Mouse (Mus musculus) neural tube, embryonic 10.5 days (tissue): Measurements from ENCODE around the gene Magi2.
"Not testable (repeated sequence)": the region's sequence is repeated elsewhere in the genome, so short reads cannot be mapped to it uniquely, and the experiment has no call there.

Source experiments
- DNase-seq: peaks from one replicate; pipeline ENCODE4 v3.0.0-alpha.2; 2017; ENCODE audit warnings: low spot score; ENCODE audit errors: extremely low spot score

The Magi2 gene

DNA sequence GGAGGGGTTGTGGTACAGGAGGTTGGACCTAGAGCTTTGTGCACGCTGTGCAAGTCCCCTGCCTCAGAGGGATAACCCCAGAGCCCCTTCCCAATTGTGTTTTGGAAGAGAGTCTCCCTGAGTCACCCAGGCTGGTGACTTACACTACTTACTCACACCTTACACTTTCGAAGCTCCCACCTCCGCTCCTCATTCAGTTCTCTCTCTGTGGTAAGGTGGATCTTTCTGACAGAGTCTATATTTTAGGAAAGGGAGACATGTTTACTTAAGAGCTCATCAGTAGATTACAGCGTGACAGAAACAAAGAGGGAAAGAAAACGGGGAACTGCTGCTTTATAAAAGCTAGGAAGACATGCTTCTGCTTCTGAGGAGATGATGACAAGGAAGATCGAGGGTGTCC is 1457.3 kb downstream of the Magi2 start:
- DNase-seq = no peak

DNA sequence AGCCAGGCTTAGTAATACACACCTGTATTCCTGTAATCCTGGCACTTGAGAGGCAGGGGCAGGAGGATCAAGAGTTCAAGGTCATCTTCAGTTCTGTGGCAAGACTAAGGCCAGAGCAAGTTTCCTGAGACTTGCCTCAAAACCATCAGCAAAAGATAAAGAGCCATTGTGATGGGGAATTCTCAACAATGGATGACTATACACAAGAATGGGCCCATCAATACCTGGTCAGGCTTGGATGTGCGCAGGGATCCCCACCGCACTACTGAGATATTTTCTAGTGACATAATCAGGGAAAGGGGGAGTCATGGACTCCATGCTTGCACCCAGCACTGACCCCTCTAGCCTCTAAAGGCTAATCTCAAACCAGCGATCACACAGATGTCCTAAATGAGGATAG is 1465.4 kb downstream of the Magi2 start:
- DNase-seq = no peak

DNA sequence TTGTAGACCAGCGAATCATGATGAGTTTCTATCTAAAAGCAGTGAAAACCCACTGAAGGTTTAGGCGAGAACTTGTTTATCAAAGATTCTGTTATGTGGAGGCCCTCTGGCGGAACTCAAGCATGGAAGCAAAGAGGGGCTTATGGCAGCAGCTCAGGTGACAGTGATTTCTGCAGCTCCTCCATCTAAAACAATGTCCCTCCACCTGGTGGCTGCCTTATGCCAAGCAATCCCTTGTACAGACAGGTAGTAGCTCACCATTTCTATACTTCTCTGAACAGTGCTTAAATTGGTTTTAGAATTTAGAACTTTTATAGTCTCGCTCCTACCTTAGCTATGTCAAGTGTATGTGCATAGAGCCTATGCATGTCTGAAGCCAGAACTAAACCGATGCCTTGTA is 1472.3 kb downstream of the Magi2 start:
- no peak for DNase-seq

DNA sequence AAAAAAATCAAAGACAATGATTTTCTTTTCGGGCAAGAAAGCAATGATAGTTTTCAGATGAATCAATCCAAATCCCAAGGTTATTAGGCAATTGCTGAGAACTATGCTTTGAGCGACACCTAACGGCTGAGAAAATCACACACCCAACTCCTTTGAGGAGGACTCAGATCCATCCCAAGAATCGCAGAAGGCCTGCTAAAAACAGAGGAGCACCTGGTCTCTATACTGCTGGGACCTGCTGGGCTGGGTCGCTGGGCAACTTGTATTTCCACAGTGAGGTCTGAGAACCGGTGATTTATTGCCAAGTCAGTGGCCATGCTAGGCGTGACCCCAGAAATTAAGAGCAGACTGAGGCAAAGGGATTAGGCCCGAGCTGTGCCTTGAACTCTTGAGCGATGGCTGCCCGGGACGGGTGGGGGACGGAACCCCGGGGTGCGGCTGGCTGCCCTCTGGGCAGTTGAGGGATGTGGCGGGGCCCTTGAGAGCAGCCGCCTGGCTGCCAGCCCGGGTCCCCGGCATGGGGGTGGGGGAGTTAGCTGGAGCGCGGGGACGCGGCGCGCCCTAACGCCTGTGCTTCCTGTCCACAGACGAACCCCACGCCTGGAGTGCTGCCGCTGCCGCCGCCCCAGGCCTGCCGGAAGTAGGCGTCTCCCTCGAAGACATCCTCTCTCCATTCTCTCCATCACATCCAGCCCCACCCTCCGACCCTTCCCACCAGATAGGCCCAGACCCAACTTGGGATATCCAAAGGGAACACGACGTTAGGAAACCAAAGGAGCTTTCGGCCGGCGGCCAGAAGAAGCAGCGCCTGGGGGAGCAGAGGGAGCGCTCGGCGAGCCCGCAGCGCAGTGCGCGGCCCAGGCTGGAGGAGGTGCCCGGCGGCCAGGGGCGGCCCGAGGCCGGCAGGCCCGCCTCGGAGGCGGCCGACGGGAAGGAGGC is 1474.9 kb downstream of the Magi2 start:
- DNase-seq = peak; percentile 90

DNA sequence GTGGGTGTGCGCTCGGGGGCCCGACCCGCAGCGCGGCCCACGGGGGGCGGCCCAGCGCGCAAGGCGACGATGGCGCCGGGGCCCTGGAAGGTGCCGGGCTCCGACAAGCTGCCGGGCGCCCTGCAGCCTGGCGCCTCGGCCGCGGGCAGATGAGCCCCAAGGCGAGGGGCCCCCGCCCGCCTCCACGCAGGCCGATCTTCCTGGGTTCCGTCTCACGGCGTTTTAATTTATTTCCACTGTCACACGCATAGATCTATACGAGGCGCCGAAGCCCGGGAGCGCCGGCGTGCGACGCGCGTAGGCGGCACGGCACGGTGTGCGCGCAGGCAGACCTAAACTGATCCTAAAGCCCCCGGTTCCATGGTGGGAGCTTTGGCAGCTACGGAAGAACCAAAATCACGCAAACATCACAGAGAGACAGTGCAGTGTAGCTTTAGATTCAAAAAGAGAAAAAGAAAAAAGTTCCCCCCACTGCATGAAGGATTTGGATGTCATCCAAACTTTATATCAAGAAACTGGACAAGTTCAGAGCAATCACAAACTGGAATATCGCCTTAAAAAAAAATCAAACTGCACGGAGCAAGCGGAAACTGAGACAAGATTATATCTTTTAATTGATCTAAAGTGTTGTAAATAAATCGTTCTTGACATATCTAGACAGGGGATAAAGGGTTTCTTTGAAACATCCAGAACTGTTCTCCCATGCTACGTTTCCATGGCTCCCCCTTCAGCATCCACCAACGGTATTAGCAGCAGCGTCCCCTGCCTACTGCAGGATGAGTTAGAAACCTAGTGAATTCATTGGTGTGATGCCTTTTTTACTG is 1475.9 kb downstream of the Magi2 start:
- no peak for DNase-seq

DNA sequence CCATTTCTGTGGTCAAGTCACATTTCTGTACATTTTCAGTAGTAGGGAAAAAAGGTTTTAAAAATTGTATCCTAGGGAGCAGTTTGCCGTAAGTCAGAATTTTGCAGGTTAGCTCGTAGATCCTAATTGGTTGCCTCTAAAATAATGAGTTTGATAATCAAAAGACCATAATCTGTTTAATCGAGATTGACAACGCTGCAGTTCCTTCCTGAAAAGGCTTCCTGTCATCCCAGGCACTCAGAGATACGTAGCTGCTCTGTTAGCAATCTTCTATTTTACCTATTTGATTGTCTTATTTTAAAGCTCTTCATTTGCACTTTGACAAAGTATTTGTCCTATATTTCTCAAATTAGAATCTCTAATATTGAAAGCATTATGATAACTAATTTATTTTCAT is 1476.5 kb downstream of the Magi2 start:
- DNase-seq = no peak

DNA sequence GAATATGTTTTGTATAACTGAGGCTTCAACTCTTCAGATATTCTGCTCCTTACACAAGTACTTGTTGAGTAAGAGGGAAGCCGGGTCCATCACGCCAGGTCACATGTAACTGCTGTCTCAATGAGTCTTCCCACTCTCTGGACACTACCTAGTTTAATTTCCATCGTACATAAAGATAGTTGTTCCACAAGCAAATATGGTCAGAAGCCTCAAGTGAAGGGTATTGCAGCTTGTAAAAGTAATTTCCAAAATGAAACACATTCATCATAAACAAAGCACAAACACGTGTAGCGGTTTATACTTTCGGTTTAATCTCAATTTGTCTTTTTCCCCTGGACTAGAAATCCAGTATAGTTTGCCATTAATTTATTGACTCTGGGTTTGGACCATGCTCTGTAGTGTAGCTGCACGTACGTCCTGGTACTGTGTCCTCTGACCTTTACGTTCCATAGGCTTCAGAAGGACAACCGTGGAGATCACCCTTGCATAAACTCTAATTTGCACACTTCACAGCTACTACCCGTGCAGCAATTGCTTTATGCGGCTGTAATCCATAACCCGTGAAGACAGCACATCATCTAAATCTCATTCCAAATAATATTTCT is 1477.2 kb downstream of the Magi2 start:
- no peak for DNase-seq

DNA sequence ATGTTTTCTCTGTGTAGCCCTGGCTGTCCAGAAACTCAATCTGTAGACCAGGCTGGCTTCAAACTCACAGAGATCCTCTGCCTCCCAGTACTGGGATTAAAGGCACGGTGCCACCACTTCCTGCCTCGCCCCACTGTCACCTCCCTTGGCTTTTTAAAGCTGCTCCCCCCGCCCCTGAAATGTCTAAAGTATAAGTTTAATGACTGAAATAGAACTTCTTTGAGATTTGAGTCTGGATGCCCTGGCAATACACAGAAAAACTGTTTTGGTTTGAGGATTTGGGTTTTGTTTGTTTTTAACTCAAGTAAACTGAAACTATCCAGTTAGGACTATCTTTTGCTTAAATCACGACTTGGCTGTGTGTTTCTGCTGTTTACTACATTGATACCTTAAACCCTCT is 1478.0 kb downstream of the Magi2 start:
- no peak for DNase-seq

DNA sequence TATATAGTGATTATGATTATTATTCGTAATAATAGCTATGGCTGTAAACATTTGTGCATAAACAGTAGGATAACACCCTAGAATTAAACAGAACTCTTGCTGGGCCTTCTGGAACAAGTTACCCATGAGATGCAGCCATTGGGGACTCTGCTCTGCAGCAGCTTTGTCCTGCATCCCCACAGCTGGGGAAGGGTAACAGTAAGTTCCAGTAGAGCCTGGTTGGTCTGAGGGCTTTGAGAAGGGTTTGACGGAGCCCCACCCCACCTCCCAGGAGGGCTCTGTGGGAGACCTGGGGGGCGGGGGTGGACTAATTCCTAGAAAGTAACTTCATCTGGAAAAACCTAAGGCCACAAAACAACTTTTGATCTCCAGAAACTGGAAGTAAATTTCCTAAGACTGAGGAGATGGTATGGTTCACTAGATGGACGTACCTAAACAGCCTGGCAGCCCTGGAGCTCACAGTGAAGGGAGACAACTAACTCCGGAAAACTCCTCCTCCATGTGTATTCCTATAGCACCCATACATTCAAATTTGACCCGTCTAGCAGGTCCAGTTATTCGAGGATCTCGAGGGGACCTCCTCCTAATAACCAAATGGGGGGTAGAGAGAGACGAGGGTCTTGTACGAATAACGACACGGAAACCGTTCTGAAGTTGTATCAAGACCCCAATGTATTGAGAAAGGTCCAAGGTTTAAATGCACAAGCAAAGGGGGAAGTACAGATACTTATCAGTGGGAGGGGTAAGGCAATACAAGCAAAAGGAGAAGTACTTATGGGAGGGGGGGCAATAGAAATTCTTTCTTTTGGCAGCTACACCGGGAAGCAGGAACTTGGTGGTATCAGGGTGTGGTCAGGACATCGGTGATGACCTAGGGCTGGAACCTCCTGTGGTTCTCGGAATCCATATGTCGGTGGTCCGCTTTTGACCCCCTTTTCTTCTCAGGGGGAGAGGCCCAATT is 1479.8 kb downstream of the Magi2 start:
- not testable (repeated sequence) for DNase-seq

DNA sequence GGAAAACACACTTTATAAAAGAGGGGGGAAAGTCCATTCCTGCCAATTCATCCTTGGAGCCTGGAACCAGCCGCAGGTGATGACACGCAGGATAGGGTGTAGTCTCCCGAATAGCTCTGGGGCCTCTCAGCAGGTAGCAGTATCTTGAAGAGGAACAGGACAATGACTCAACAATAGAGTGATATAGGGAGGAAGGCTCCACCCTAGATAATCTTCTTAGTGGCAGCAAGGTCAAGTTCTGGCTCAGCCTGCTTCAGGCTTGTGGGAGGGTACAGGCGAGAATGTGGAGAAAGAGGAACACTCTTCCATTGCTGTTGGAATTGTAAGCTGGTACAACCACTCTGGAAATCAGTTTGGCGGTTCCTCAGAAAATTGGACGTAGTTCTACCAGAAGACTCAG is 1484.0 kb downstream of the Magi2 start:
- DNase-seq = not testable (repeated sequence)

DNA sequence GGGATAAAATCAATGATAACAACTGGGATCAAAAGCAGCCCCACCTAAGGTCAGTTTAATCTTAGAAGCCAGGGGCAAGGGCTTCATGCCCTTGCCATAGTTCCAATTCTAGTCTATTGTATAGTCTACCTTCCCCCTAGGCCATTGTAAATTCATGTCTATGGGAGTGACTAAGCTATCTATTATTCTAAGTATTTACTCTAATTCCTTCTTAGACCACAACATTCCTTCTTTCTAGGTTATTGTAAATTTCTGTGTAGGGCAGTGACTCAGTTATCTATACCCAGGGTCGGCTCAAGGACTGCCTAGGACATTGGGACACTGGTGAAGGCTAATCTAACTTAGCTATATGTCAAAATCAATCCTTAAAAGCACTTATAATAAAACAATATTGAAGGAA is 1487.8 kb downstream of the Magi2 start:
- not testable (repeated sequence) for DNase-seq

DNA sequence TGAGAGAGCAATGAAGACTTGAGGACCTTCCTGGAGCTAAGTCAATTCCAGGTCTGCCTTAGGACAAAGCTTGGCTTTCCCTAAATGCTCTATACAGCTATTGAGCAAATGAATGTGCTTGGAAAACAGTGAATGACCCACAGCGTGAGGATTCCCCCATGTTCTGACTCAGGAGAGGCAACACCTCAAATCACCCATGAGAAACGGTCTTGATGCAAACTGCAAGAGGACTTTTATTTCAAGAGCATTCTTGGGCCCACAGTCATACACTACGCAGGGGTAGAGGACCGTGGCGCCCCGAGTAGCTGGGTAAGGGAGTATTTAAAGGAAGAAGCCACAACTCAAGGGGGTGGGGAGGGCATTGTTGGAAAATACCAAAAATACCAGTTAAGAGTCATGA is 1489.1 kb downstream of the Magi2 start:
- not testable (repeated sequence) for DNase-seq

DNA sequence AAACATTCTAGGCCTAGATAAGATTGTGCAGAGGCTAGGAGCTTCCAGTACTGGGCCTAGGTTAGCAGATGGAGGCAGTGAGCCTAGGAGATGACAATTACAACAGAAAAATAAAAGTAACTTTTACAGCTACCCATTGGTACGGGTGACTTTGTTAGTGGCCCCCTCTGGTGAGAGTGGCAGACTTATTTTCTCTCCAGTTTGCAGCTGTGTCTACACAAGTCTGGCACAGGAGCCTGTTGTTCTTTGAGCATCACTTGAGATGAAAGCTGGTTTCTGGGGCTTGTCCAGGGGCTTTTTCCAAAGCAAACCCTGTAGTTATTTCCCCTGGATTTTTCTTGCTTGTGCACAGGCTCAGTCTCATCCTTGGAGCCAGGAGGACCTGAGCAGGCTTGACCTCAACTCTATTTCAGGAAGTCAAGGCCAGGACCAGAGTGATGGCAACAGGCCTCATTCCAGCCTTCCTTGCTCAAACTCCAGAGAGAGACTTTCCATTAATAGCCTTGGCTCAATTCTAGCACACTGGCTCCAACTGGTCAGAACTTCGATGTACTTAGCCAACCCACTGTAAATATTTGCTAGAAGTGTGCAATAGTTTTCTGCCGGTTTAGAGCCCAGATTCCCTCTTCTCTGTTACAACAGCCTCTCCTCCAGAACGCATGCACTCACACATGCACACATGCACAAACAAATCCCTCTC is 1493.5 kb downstream of the Magi2 start:
- no peak for DNase-seq

DNA sequence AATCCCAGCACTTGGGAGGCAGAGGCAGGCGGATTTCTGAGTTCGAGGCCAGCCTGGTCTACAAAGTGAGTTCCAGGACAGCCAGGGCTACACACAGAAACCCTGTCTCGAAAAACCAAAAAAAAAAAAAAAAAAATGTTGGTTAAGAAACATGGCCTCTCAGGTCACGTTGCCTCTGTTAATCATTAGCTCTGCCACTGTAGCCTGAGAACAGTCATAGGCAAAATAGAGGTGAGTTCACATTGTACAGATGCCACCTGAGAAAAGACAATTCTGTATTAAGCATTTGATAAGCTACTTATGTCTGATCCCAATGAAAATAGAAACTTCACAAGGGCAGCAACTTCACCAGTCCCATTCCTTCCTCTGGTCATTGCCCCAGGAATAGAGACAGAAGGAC is 1496.4 kb downstream of the Magi2 start:
- not testable (repeated sequence) for DNase-seq

DNA sequence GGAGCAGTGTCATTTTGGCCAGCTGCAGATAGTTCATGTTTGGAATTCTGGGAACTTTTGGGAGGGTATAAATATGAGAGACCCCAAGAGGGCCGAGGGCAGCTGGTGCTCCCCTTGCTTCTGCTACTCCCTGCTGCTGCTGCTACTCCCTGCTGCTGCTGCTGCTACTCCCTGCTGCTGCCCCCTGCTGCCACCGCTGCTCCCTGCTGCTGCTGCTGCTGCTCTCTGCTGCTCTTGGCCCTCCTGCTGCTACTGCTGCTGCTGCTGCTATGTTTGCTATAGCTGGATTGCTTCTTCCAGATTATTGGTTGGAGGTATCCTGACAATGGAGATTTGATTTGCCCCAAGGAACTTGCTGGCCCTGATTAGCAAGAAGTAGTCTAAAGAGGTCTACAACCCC is 1512.0 kb downstream of the Magi2 start:
- DNase-seq = no peak

DNA sequence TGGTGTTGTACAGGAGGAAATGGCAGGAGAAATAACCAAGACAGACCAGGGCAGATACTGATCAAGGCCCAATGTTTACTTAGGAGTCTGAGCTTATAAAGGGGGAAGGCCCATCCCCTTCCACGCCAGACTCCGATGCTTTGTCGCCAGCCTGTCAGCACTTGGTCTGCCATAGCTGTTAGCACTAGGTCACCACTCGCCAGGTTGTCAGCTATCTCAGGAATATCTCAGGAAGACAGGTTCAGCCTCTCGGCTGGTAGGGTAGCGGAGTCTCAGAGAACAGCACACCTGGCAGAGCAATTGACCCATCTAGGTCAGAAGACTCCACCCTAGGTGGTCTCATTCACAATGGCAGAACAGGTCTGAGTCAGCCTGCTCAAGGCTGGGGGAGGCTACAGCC is 1514.4 kb downstream of the Magi2 start:
- DNase-seq = no peak

DNA sequence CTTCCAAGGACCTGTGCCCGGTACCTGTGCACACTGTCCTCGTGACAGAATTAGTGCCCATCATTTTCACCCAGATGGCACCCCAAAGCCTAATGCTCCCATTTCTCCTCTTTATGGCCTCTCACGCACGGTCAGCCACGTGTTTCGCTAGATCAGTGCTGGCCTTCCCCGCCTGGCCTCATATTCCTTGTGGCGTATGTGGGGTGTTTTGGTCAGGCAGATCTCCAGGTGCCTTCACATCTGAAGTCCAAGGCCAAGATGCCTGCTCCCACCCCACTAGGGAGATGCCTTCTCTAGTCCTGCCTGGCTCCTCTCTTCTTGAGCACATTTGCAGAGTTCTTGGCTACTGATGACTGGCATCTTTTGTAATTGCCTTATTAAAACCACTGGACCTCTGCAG is 1515.1 kb downstream of the Magi2 start:
- DNase-seq = no peak

DNA sequence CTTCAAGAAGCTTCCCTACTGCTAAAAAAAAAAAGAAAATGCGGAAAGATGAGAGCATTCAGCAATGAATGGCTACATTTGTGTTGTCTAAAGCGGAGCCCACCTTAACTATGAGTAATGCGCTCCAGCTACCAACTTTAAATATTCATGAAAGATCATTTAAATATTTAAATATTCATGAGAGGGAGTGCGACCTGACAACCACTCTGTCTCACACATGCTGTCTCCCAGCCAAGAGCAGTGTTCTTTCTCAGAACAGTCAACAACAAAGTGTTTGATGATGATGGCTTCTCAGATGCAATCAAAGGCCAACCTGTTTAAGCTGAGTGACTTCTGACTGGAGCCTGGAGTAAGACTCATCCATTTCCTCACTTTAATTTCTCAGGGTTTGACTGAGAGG is 1521.3 kb downstream of the Magi2 start:
- no peak for DNase-seq

DNA sequence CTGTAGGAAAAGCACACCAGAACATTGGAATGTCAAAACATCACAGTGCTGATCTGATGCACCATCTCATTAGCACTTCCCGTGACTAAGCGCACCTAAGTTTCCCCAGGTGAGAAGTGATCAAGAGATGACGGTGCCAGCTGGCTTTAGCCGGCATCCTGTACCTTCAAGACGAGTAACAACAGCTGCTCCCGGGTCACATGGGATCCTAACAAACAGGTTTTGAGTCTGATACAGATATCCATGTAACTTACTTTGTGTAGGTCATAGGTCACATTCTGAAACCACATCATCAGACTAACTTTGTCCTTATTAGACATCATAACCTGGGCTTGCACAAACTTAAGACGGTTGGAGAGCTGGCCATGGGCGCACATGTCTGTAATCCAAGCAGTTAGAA is 1522.0 kb downstream of the Magi2 start:
- DNase-seq = no peak

DNA sequence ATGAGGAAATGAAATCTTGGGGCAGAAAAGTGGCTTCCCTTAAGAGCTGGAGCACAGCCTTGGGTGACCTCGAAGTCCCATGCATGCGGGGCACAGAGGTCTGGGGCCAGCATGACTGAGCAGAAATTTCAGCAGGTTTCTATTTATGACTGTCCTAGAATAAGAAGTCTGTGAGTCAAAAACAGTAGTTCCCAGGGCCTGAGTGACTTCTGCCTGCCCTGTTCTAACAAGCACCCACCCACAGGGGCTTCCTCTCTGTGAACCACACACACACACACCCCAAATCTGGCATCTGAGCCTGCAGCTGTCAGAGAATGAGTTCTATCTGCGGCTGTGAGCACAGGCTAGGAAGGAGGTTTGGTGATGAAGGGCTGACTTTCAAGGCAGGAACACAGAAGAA is 1522.7 kb downstream of the Magi2 start:
- DNase-seq = no peak
